Mouse (Mus musculus) testis, postnatal 10 days (tissue): ENCODE data around the gene Triobp.
A peak's percentile ranks its signal among the peaks of the same experiment; 100 is the strongest.
"Not testable (repeated sequence)": the region's sequence is repeated elsewhere in the genome, so short reads cannot be mapped to it uniquely, and the experiment has no call there.

Source experiments
- DNase-seq: peaks from one replicate; pipeline ENCODE4 v3.0.0; 2021; ENCODE audit warnings: low spot score

Triobp gene

DNA sequence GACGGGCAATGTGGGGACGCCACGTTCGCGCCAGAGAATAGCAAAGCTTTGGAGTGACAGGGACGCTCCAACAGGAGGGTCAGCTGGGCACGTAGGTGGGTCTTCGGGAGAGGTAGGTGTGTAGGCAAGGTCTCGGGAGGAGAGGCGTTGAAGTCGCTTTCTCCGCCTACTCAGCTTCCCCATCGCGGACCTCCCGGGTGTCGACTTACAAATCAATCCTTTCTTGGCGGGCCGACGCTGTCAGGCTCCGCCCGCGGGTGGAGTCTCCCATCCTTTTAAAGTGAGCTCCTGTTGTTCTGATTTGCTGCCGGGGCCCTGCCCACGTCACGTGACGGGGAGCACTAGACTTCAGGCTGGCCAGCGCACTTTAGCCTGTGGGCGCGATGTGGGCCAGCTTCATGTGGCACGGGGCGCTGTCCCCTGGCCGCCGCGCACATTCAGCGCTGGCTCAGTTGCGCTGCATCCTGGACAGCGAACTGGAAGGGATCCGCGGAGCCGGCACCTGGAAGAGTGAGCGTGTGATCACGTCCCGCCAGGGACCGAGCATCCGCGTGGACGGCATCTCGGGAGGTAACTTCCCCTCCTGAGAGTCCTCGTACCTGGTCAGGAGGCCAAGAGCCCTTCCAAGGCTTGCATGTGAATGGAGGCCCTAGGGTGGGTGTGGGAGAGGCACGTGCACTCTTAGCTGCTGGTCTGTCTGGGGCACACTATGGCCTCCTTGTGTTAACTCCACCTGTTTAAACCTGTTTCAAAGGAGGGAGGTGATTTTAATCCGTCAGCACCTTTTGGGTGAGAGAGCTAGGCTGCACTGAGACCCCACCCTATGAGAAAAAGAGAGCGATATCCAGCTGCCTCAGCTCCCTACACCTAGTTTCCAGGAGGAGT, 83.3 kb downstream of the Triobp start:
- peak; percentile 86 for DNase-seq

DNA sequence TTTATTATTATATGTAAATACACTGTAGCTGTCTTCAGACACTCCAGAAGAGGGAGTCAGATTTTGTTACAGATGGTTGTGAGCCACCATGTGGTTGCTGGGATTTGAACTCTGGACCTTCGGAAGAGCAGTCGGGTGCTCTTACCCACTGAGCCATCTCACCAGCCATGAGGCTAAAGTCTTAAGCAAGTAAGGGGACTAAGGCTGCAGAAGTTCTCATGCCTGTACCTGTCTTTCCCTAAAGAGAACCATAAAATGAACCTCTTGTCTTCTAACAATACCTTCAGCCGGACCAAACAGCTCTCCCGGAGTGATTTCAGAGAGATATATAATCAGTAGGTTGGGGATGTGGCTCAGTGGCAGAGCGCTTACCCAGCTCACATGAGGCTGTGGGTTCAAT, 84.4 kb downstream of the Triobp start:
- DNase-seq, result not testable (repeated sequence)

DNA sequence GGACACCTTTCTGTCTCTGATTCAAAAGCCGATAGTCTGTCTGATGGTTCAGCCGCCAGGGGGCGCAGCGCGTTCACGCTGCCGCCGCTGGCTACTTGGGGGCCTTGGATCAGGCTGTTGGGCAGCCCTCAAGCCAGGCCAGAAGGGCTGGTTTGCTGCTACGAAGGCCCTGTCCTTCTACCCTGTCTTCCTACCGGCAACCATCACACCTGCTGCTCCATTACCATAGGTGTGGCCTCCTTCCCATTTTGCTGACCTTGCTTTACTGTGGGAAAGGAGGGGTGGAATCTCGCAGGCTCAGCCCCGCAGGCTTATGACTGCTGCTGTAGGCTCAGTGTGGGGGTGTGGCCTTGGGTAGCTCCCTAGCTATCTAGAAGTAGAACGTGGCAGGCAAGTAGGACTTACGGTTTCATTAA, 90.4 kb downstream of the Triobp start:
- DNase-seq, result peak; percentile 91

DNA sequence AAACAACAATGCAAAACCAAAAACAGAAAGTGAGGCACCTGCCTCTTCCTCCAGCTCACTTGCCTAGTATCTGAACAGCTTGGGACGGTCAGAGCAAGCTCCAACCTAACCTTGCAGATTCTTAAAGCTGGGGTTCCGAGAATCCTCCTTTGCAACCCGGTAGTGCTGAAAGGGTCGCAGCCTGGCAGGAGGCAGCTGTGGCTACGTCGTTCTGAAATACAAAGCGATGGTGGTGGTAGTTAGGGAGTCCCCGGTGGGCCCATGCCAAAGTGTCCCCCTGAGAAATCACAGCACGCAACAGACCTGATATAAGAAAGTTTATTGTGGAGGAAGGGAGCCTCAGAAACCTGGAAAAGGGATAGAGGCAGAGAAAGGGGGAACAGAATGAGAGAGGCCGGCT, 90.8 kb downstream of the Triobp start:
- no peak for DNase-seq

DNA sequence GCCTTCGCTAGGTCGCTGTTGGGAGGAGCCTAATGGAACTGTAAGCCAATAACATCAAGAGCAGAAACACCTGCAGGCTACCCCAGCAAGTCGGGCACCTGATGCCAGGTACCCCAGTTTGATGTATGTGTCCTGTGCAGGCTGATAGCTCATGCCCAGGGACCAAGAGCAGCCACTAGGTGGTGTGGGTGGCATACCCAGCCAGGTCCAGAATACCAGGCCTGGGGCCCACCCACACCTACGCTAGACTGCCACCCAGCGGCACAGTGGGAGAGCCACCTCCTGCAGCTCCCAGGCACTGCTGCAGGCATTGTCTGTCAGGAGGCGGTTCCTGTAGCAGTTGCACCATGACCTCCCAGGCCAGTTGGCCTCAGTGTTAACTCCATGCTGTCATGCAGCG, 91.3 kb downstream of the Triobp start:
- DNase-seq, result peak; percentile 88

- DNase-seq, result no peak
Measured at GRCm38 (mm10) chr15:79040501-79041416, 93.2 kb downstream of the Triobp start.

GRCm38 (mm10) chr15:79041585-79041984, 94.1 kb downstream of the Triobp start, which contains the start of gene Galr3:
Galr3 (plus strand) TSS chr15:79041885.
- no peak for DNase-seq

DNA sequence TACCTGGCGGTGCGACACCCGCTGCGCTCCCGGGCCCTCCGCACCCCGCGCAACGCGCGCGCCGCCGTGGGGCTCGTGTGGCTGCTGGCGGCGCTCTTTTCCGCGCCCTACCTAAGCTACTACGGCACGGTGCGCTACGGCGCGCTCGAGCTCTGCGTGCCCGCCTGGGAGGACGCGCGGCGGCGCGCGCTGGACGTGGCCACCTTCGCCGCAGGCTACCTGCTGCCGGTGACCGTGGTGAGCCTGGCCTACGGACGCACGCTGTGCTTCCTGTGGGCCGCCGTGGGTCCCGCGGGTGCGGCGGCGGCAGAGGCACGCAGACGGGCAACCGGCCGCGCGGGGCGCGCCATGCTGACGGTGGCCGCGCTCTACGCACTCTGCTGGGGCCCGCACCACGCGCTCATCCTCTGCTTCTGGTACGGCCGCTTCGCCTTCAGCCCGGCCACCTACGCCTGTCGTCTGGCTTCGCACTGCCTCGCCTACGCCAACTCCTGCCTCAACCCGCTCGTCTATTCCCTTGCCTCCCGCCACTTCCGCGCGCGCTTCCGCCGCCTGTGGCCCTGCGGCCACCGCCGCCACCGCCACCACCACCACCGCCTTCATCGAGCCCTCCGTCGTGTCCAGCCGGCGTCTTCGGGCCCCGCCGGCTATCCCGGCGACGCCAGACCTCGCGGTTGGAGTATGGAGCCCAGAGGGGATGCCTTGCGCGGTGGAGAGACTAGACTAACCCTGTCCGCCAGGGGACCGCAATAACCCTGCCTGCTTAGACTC, 95.4 kb downstream of the Triobp start:
- no peak for DNase-seq

DNA sequence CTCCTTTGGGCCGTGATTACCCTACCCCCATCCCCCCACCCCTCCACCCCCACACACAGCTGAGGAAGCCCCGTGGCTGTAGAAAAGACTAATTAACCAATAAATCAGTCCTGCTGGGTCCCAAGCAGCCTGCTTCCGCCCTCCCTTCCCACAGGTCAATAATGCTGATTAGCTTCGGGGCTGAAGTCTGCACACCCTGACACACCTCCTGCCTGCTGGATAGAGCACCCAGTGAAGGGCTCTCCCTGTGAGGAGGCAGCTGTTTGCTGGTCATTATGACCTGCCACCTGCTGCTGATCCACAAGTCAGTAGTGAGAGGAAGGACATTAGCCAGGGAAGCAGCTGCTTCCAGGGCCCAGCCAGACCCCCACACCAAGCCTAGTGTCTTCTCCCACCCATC, 97.3 kb downstream of the Triobp start:
- no peak for DNase-seq

- no peak for DNase-seq
Measured at GRCm38 (mm10) chr15:79048186-79048585, 100.7 kb downstream of the Triobp start.

DNA sequence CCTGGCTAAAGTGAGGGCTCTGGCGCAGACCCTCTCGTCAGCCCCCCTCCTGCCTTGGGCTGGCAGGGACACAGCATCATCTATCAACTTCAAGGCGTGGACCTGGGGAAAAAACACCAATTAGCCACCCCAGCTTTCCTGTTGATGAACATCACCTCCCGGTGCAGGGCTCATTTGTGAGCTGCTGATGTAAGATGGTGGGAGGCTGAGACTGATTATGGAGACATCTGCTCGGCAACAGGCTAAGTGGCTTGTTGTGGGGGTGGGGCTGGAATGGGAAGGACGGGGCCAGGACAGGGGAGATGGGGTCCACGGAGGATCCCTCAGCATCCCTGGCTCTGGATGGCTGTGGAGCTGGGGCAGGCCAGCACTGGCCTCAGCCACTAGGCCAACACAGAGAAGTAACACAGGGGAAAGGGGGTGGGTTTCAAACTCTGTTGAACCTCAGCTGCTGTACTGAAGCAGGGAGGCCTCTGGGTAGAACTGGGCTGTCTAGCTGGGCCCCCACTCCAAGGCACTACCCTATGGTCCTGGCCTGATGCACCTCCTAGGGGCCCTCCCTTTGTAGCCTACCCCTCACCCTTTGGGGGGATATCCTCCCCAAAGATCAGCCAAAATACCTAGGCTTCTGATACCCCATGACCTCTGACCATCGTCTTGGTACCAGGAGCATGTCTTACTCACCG, 102.8 kb downstream of the Triobp start:
- DNase-seq, result no peak

DNA sequence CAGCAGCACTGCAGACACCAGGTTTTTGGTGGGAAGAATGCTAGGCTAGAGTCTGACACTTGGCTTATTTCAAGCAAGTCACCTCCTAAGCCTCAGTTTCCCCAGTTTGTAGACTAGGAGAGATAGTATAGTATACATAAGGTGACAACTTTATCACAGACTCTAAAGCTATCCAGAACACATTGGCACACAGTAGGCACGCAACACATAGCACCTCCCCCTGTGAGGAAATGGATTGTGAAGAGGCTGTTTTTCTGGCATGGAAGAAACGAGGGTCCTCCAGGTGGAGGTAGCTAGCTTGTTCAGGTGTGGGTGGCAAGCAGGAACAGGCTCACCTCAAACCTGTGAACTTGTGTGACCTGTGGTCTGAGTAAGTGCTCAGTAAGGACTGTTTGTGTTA, 103.4 kb downstream of the Triobp start:
- DNase-seq, result no peak

DNA sequence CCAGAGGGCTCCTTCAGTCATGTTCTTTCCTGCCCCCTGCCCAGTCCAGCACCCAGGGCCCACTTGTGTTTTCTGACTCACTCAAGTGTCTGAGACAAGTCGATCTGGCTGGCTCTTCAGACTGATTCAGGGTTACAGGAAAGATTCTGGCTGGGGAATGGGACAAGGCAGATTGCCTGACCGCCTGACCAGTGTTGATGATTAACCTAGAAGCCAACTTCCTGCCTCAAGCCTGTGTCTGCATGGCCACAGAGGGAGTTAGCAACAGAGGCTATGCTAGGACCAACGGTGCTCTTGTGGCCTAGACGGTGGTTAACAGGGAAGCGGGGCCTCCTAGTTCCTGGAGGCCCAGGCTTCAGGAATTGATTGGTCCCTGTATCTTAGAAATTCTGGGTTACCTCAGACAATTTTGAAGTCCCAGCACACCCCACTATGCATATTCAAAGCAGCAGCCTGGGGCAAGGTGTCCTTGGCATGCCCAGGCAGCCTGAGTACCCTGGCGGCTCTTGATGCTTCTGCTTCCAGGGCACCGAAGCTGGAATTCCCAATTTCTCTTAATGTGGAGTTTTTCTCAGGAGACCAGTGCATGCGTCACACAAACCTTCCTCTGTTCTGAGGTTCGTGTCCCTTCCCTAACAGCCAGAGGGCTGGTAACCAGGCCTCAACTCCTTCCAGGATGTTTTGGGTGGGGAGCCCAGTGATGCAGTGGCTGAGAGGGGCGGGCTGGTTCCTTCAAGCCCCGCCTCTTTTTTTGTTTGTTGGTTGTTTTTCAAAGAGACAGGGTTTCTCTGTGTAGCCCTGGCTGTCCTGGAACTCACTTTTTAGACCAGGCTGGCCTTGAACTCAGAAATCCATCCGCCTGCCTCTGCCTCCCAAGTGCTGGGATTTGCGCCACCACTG, 104.2 kb downstream of the Triobp start:
- DNase-seq, result no peak

DNA sequence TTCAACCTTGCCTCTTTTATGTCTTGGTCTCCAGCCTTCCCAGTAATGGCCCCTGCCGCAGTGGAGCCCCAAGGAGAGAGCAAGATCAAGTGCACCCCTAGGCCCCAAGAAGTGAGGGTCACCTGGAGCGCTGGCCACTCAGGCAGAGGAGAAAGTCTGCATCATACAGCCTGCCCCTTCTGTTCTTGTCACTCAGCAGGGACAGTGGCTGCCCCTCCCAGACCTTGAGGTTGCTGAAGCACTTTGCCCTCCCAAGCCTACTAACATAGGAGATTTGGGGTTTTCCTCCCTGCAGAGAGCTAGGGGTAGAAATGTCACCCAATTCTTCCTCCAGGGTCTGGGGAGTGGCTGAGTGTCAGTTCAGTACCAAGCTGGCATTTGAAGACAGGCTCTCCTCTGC, 104.8 kb downstream of the Triobp start:
- no peak for DNase-seq
